Mouse (Mus musculus) liver, postnatal 0 days (tissue): ENCODE results near the gene Bcas2. TPM values are rescaled to one million over a fixed set of nuclear protein-coding genes. Genes with fewer than 3 reads are reported as not detected.

Experiments used
- ATAC-seq: fragments of 200-750 bp; cut with Nextera tagmentation; 2 replicates; pipeline ENCODE4 v1.8.0; 2017; ENCODE audit warnings: mild to moderate bottlenecking, moderate library complexity
- DNase-seq: peaks from one replicate; pipeline ENCODE4 v3.0.0-alpha.2; 2016
- H3K27ac ChIP-seq: fragments of 300-500 bp; sonication (generic); 2 replicates; pipeline ENCODE4 v1.5.1; 2014; ENCODE audit warnings: antibody characterized with exemption, moderate library complexity, mild to moderate bottlenecking, low read depth
- H3K27me3 ChIP-seq: fragments of 300-500 bp; sonication (generic); 2 replicates; pipeline ENCODE4 v1.6.1; 2014; ENCODE audit warnings: low read length, control low read depth, mixed read lengths; ENCODE audit not compliant: insufficient read depth
- H3K36me3 ChIP-seq: fragments of 300-500 bp; sonication (generic); replicated peaks from 2 replicates; pipeline ENCODE4 v1.6.1; 2014; ENCODE audit warnings: mild to moderate bottlenecking, control low read depth, low read length, moderate library complexity, mixed read lengths; ENCODE audit not compliant: insufficient read depth
- H3K4me1 ChIP-seq: fragments of 300-500 bp; sonication (generic); 2 replicates; pipeline ENCODE4 v1.6.1; 2014; ENCODE audit warnings: antibody characterized with exemption, mild to moderate bottlenecking, control low read depth; ENCODE audit not compliant: insufficient read depth
- H3K4me2 ChIP-seq: fragments of 300-500 bp; sonication (generic); 2 replicates; pipeline ENCODE4 v1.6.1; 2014; ENCODE audit warnings: low read depth, mild to moderate bottlenecking, low read length, moderate library complexity, mixed read lengths
- H3K4me3 ChIP-seq: fragments of 300-500 bp; sonication (generic); 2 replicates; pipeline ENCODE4 v1.5.1; 2014; ENCODE audit warnings: low read depth, low read length
- H3K9ac ChIP-seq: fragments of 300-500 bp; sonication (generic); replicated peaks from 2 replicates; pipeline ENCODE4 v1.6.1; 2014; ENCODE audit warnings: mild to moderate bottlenecking, moderate library complexity
- H3K9me3 ChIP-seq: fragments of 300-500 bp; sonication (generic); 2 replicates; pipeline ENCODE4 v1.6.1; 2016; ENCODE audit warnings: mild to moderate bottlenecking, control low read depth, low read length, mixed read lengths
- CTCF ChIP-seq: sonication (generic); IDR thresholded peaks from 2 replicates; pipeline ENCODE4 v1.5.1; 2016; ENCODE audit warnings: antibody characterized with exemption, low read depth
- EP300 ChIP-seq: IDR thresholded peaks from 2 replicates; pipeline ENCODE4 v1.6.1; 2016; ENCODE audit warnings: antibody characterized with exemption, low read depth, mild to moderate bottlenecking
- WGBS: fragments of 180-500 bp; shearing (Covaris S2); extraction: QIAGEN DNeasy Blood & Tissue Kit; methylation state at CpG from one replicate; pipeline ENCODE4 v1.1.7; 2014; ENCODE audit not compliant: insufficient replicate concordance; 5-methylcytosine and 5-hydroxymethylcytosine counted together
- polyA plus RNA-seq: library from polyadenylated mRNA; unstranded; fragments of >200 nt; fragmentation: Nextera tagmentation; extraction: Ambion mirVana; gene quantifications from 2 replicates; pipeline ENCODE4 v1.2.1, GENCODE M21; 2015

Bcas2 gene
- polyA plus RNA-seq, 1 experiment from 2014 or later: 73.7 TPM

- DNase-seq (no peak), ATAC-seq (peak; percentile 50)
- TF ChIP-seq CTCF: no peak
- TF ChIP-seq EP300: no peak
- Histone ChIP-seq H3K9me3 (no peaks in the 10 kb centered on the region), H3K4me1 (0 out of 2 replicates have a peak, but pooled peaks cover 3% of the 10 kb centered on the region), H3K36me3 (no peaks in the 10 kb centered on the region), H3K9ac (no peak overlapping the region), H3K27me3 (no peaks in the 10 kb centered on the region), H3K4me3 (no peak overlapping the region), H3K27ac (no peak overlapping the region), H3K4me2 (no peak overlapping the region)
- whole genome bisulfite sequencing: 39% methylated on average over 6 of the region's 6 CpGs
Observed at GRCm38 (mm10) chr3:103206393-103206792, 34.9 kb downstream of the Bcas2 start.

GRCm38 (mm10) chr3:103207749-103208148 is 36.3 kb downstream of the Bcas2 start:
- Histone ChIP-seq H3K4me2 (no peak overlapping the region), H3K27me3 (no peaks in the 10 kb centered on the region), H3K36me3 (no peaks in the 10 kb centered on the region), H3K27ac (no peak overlapping the region), H3K9ac (no peak overlapping the region), H3K4me3 (no peak overlapping the region), H3K9me3 (no peaks in the 10 kb centered on the region), H3K4me1 (0 out of 2 replicates have a peak, but pooled peaks cover 3% of the 10 kb centered on the region)
- 58% methylated on average over 5 of the region's 5 CpGs for WGBS
- DNase-seq: no peak
- ATAC-seq: no peak
- TF ChIP-seq EP300: no peak
- TF ChIP-seq CTCF: no peak

- Histone ChIP-seq H3K27ac (no peak overlapping the region), H3K4me2 (no peak overlapping the region), H3K4me1 (0 out of 2 replicates have a peak, but pooled peaks cover 3% of the 10 kb centered on the region), H3K36me3 (no peaks in the 10 kb centered on the region), H3K9ac (no peak overlapping the region), H3K27me3 (no peaks in the 10 kb centered on the region), H3K4me3 (no peak overlapping the region), H3K9me3 (no peaks in the 10 kb centered on the region)
- TF ChIP-seq EP300 (no peak), CTCF (no peak)
- ATAC-seq (no peak), DNase-seq (no peak)
- WGBS: 68% methylated on average over 2 of the region's 2 CpGs
Observed at GRCm38 (mm10) chr3:103208237-103208636, 36.8 kb downstream of the Bcas2 start.

GRCm38 (mm10) chr3:103211101-103211500 is 39.6 kb downstream of the Bcas2 start:
- 68% methylated on average over 2 of the region's 2 CpGs for WGBS
- ATAC-seq: no peak

GRCm38 (mm10) chr3:103212142-103212541 is 40.7 kb downstream of the Bcas2 start:
- Histone ChIP-seq H3K4me1 (peaks cover 7% of the 10 kb centered on the region; the same call in 1 of the 2 replicates), H3K4me3 (no peak overlapping the region), H3K4me2 (no peak overlapping the region), H3K36me3 (no peaks in the 10 kb centered on the region), H3K27me3 (no peaks in the 10 kb centered on the region), H3K9me3 (no peaks in the 10 kb centered on the region), H3K9ac (no peak overlapping the region), H3K27ac (no peak overlapping the region)
- 43% methylated on average over 1 of the region's 1 CpGs for WGBS
- ATAC-seq: no peak
- TF ChIP-seq EP300 (no peak), CTCF (no peak)
- DNase-seq: no peak

More at GRCm38 (mm10) chr3:103211101-103211500, 39.6 kb downstream of the Bcas2 start:
- H3K27me3 ChIP-seq: no peaks in the 10 kb centered on the region
- TF ChIP-seq CTCF (no peak), EP300 (no peak)
- peaks cover 7% of the 10 kb centered on the region; the same call in 1 of the 2 replicates for H3K4me1 ChIP-seq
- H3K36me3 ChIP-seq: no peaks in the 10 kb centered on the region
- H3K4me2 ChIP-seq: no peak overlapping the region
- no peak overlapping the region for H3K27ac ChIP-seq
- no peak for DNase-seq
- H3K9ac ChIP-seq: no peak overlapping the region
- H3K9me3 ChIP-seq: no peaks in the 10 kb centered on the region
- no peak overlapping the region for H3K4me3 ChIP-seq

GRCm38 (mm10) chr3:103213537-103213936 is 42.1 kb downstream of the Bcas2 start:
- Histone ChIP-seq H3K4me3 (no peak overlapping the region), H3K4me2 (no peak overlapping the region), H3K36me3 (no peaks in the 10 kb centered on the region), H3K9ac (no peak overlapping the region), H3K27ac (no peak overlapping the region), H3K9me3 (no peaks in the 10 kb centered on the region), H3K27me3 (no peaks in the 10 kb centered on the region), H3K4me1 (peaks cover 5% of the 10 kb centered on the region; the same call in 1 of the 2 replicates)
- ATAC-seq (no peak), DNase-seq (no peak)
- 71% methylated on average over 5 of the region's 5 CpGs for WGBS
- TF ChIP-seq EP300 (no peak), CTCF (no peak)
